Mouse (Mus musculus): ENCODE data around the gene Tcaim. TPM values are rescaled to one million over a fixed set of nuclear protein-coding genes. Genes with fewer than 3 reads are reported as not detected.
A peak's percentile ranks its signal among the peaks of the same experiment; 100 is the strongest.

Tcaim gene
- polyA plus RNA-seq, 1 experiment from 2014 or later: 7.4 TPM

GRCm38 (mm10) chr9:122856716-122857115 lies 51.4 kb downstream of the Tcaim start:
- Histone ChIP-seq H3K36me3 (peaks cover 94% of the 10 kb centered on the region), H3K27me3 (no peaks in the 10 kb centered on the region), H3K9me3 (no peaks in the 10 kb centered on the region; the same call in 1 of the 2 replicates), H3K4me1 (no peaks in the 10 kb centered on the region), H3K9ac (replicated peaks) (no peak overlapping the region), H3K4me3 (no peak overlapping the region), H3K27ac (replicated peaks) (no peak overlapping the region), H3K4me2 (replicated peaks) (no peak overlapping the region)
- ATAC-seq (replicated peaks): no peak
- WGBS: 98% methylated on average over 3 of the region's 3 CpGs

GRCm38 (mm10) chr9:122860752-122861151 lies 55.4 kb downstream of the Tcaim start:
- Histone ChIP-seq H3K4me3 (no peak overlapping the region), H3K27ac (replicated peaks) (no peak overlapping the region), H3K4me1 (peaks cover 16% of the 10 kb centered on the region), H3K9ac (replicated peaks) (no peak overlapping the region), H3K9me3 (no peaks in the 10 kb centered on the region; the same call in 1 of the 2 replicates), H3K4me2 (replicated peaks) (no peak overlapping the region), H3K36me3 (peaks cover 68% of the 10 kb centered on the region), H3K27me3 (no peaks in the 10 kb centered on the region)
- ATAC-seq (replicated peaks): no peak

GRCm38 (mm10) chr9:122863731-122864130 lies 58.4 kb downstream of the Tcaim start:
- Histone ChIP-seq H3K9me3 (no peaks in the 10 kb centered on the region; the same call in 1 of the 2 replicates), H3K9ac (replicated peaks) (no peak overlapping the region), H3K27ac (replicated peaks) (no peak overlapping the region), H3K4me2 (replicated peaks) (no peak overlapping the region), H3K27me3 (no peaks in the 10 kb centered on the region), H3K36me3 (peaks cover 41% of the 10 kb centered on the region), H3K4me1 (peaks cover 20% of the 10 kb centered on the region), H3K4me3 (no peak overlapping the region)
- 88% methylated on average over 2 of the region's 2 CpGs for WGBS
- ATAC-seq (replicated peaks): no peak

DNA sequence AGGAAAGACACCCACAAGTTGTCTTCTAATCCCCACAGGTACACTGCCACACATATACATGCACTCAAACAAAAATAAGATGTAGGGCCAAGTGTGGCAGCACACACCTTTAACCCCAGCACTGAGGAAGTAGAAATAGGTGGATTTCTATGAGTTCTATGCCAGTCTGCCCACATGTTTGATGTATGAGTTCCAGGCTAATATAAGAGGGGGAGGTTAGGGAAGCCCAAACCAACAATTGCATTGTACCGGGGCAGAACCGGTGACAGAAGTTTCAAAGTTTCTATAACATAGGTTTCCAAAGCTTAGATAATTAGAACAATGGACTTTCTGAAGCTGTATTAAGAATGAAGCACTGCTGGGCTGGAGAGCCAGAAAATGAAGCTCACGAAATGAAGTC lies 59.5 kb downstream of the Tcaim start:
- H3K27me3 ChIP-seq: no peaks in the 10 kb centered on the region
- no peak for ATAC-seq (replicated peaks)
- H3K36me3 ChIP-seq: peaks cover 30% of the 10 kb centered on the region

GRCm38 (mm10) chr9:122865697-122866166 lies 60.4 kb downstream of the Tcaim start, which contains the start of gene Zfp445:
TSS of gene Zfp445 (minus strand) at chr9:122866006.
- under 1% methylated on average over 34 of the region's 34 CpGs for WGBS
- H3K9me3 ChIP-seq: no peaks in the 10 kb centered on the region
- no peaks in the 10 kb centered on the region for H3K27me3 ChIP-seq
- H3K4me3 ChIP-seq: peak within 1 kb of the TSS; percentile 97
- peaks cover 21% of the 10 kb centered on the region for H3K36me3 ChIP-seq
- H3K9ac ChIP-seq (replicated peaks): peak within 1 kb of the TSS; percentile 85
- peak within 1 kb of the TSS; percentile 43 for H3K4me2 ChIP-seq (replicated peaks)
- peak within 1 kb of the TSS; percentile 69 for H3K27ac ChIP-seq (replicated peaks)
- H3K4me1 ChIP-seq: peaks cover 20% of the 10 kb centered on the region
- peak; percentile 96 for ATAC-seq (replicated peaks)

More for the DNA sequence above, 59.5 kb downstream of the Tcaim start:
- no peaks in the 10 kb centered on the region for H3K9me3 ChIP-seq
- peak overlapping the region; percentile 85 for H3K9ac ChIP-seq (replicated peaks)
- 58% methylated on average over 3 of the region's 3 CpGs for WGBS
- no peak overlapping the region for H3K27ac ChIP-seq (replicated peaks)
- H3K4me1 ChIP-seq: peaks cover 20% of the 10 kb centered on the region
- H3K4me2 ChIP-seq (replicated peaks): peak overlapping the region; percentile 43
- peak overlapping the region; percentile 97 for H3K4me3 ChIP-seq

GRCm38 (mm10) chr9:122866192-122866591 lies 60.9 kb downstream of the Tcaim start:
- H3K27ac ChIP-seq (replicated peaks): 0 out of 2 replicates have a peak overlapping the region, but pooled peaks have one; percentile 69
- WGBS: 86% methylated on average over 4 of the region's 4 CpGs
- peak overlapping the region; percentile 85; the same call in 1 of the 2 replicates for H3K9ac ChIP-seq (replicated peaks)

DNA sequence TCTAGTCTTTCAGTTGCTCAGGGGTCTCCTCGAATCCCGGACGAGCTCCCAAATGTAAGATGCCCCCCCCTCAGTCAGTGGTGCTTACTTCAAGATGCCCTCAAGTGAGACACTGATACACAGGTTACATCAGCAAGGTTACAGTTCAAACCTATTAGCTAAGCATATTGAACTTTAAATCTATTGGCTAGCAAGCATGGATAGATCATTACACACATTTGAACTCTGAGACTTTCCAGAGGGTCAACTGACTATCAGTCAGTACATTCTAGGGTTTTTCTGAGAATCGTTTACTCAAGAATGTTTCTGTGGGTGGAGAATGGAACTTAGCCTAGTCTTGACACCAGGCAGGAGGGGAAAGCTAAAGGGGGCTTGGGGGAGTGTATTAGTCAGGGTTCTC lies 67.3 kb downstream of the Tcaim start:
- no peaks in the 10 kb centered on the region for H3K9me3 ChIP-seq
- H3K4me2 ChIP-seq (replicated peaks): no peak overlapping the region
- H3K36me3 ChIP-seq: no peaks in the 10 kb centered on the region
- H3K9ac ChIP-seq (replicated peaks): no peak overlapping the region
- H3K27ac ChIP-seq (replicated peaks): no peak overlapping the region
- H3K4me3 ChIP-seq: no peak overlapping the region
- WGBS: 84% methylated on average over 4 of the region's 4 CpGs
- no peaks in the 10 kb centered on the region for H3K4me1 ChIP-seq
- ATAC-seq (replicated peaks): no peak
- H3K27me3 ChIP-seq: no peaks in the 10 kb centered on the region

More at GRCm38 (mm10) chr9:122866192-122866591, 60.9 kb downstream of the Tcaim start:
- Histone ChIP-seq H3K4me3 (peak overlapping the region; percentile 97), H3K4me1 (peaks cover 20% of the 10 kb centered on the region), H3K9me3 (no peaks in the 10 kb centered on the region), H3K27me3 (no peaks in the 10 kb centered on the region), H3K4me2 (replicated peaks) (peak overlapping the region; percentile 43), H3K36me3 (peaks cover 16% of the 10 kb centered on the region)
- ATAC-seq (replicated peaks): peak; percentile 54

GRCm38 (mm10) chr9:122874653-122875052 lies 69.3 kb downstream of the Tcaim start:
- Histone ChIP-seq H3K9ac (replicated peaks) (no peak overlapping the region), H3K36me3 (no peaks in the 10 kb centered on the region), H3K4me2 (replicated peaks) (no peak overlapping the region), H3K4me3 (no peak overlapping the region), H3K9me3 (no peaks in the 10 kb centered on the region), H3K27me3 (no peaks in the 10 kb centered on the region), H3K4me1 (no peaks in the 10 kb centered on the region), H3K27ac (replicated peaks) (no peak overlapping the region)
- WGBS: 68% methylated on average over 1 of the region's 1 CpGs
- no peak for ATAC-seq (replicated peaks)

DNA sequence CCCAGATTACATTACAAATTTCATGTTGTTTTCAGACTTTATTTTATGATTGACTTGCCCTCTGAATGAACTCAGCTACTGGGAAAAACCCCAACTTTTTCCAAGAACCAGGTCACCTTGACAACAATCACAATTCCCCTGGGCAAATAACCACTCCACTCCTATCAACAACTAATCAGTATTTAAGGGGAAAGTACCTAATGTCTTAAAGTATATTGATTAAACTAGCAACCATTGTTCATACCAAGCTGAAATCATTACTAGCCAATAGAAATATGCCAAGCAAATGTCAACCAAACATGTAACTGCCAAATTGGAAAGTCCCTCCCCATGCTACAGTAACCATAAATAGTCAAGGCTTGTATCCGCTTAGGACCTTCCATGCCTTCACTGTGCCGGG lies 69.8 kb downstream of the Tcaim start:
- H3K27ac ChIP-seq (replicated peaks): no peak overlapping the region
- ATAC-seq (replicated peaks): no peak
- H3K27me3 ChIP-seq: no peaks in the 10 kb centered on the region
- no peak overlapping the region for H3K4me2 ChIP-seq (replicated peaks)
- 93% methylated on average over 2 of the region's 2 CpGs for WGBS
- H3K4me1 ChIP-seq: no peaks in the 10 kb centered on the region
- no peaks in the 10 kb centered on the region for H3K36me3 ChIP-seq
- H3K4me3 ChIP-seq: no peak overlapping the region
- no peak overlapping the region for H3K9ac ChIP-seq (replicated peaks)
- no peaks in the 10 kb centered on the region for H3K9me3 ChIP-seq

DNA sequence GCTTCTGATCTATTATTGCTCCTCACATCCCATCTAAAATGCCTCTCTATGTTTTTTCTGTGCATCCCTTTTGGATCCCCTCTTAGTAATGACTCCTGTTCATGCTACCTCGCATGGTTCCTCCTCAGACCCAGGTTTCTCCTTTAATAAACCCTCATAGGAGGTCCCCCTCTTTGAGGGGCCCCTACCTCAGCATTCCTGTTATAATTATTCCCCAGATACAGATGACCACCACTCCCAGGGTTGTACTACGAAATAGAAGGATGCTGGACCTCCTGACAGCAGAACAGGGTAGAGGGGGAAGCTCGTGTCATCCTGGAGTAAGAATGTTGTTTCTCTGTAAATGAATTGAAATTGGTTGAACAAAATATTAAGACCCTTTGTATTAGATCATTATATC lies 80.0 kb downstream of the Tcaim start, which contains the start of gene Zkscan7:
Gene Zkscan7 (plus strand): TSS at position 301 of the 400 bp plus-strand sequence.
- Histone ChIP-seq H3K4me3 (peak within 1 kb of the TSS; percentile 78), H3K4me2 (replicated peaks) (peak within 1 kb of the TSS; percentile 72), H3K27me3 (no peaks in the 10 kb centered on the region), H3K4me1 (peaks cover 11% of the 10 kb centered on the region), H3K36me3 (no peaks in the 10 kb centered on the region), H3K27ac (replicated peaks) (peak within 1 kb of the TSS; percentile 54; the same call in 1 of the 2 replicates), H3K9ac (replicated peaks) (peak within 1 kb of the TSS; percentile 81; the same call in 1 of the 2 replicates), H3K9me3 (no peaks in the 10 kb centered on the region)
- 93% methylated on average over 3 of the region's 3 CpGs for WGBS
- no peak for ATAC-seq (replicated peaks)

Other genes with a start within 250 kb of the Tcaim start
- gene Topaz1, start 58.2 kb upstream of the Tcaim start, polyA plus RNA-seq (2015; fragmentation: Nextera tagmentation; extraction: Ambion mirVana): not detected in 2 replicates
- gene Gm35549, start 38.5 kb downstream of the Tcaim start, polyA plus RNA-seq (2015; fragmentation: Nextera tagmentation; extraction: Ambion mirVana): 0.45 and 0.50 TPM in 2 replicates
- 103 and 115 TPM in 2 replicates for gene Zfp445, start 60.5 kb downstream of the Tcaim start, polyA plus RNA-seq (2015; fragmentation: Nextera tagmentation; extraction: Ambion mirVana)
- gene Zkscan7, start 80.1 kb downstream of the Tcaim start, polyA plus RNA-seq (2015; fragmentation: Nextera tagmentation; extraction: Ambion mirVana): 4.1 and 4.6 TPM in 2 replicates
- 22.5 and 23.7 TPM in 2 replicates for gene Zfp105, start 117.5 kb downstream of the Tcaim start, polyA plus RNA-seq (2015; fragmentation: Nextera tagmentation; extraction: Ambion mirVana)
- gene 1110059G10Rik, start 145.5 kb downstream of the Tcaim start, polyA plus RNA-seq (2015; fragmentation: Nextera tagmentation; extraction: Ambion mirVana): 31.4 and 33.5 TPM in 2 replicates
- gene Kif15, start 145.5 kb downstream of the Tcaim start, polyA plus RNA-seq (2015; fragmentation: Nextera tagmentation; extraction: Ambion mirVana): 28.2 and 29.1 TPM in 2 replicates
- 19.4 and 24.1 TPM in 2 replicates for gene Tmem42, start 215.8 kb downstream of the Tcaim start, polyA plus RNA-seq (2015; fragmentation: Nextera tagmentation; extraction: Ambion mirVana)
- gene Tgm4, start 229.2 kb downstream of the Tcaim start, polyA plus RNA-seq (2015; fragmentation: Nextera tagmentation; extraction: Ambion mirVana): 0.78 and 0.95 TPM in 2 replicates